Mouse (Mus musculus) intestine, embryonic 14.5 days (tissue): Measurements from ENCODE around the gene Fgd3. TPM values are rescaled to one million over a fixed set of nuclear protein-coding genes. Genes with fewer than 3 reads are reported as not detected.
A peak's percentile ranks its signal among the peaks of the same experiment; 100 is the strongest.

Experiments used
- ATAC-seq: fragments of 200-750 bp; cut with Nextera tagmentation; replicated peaks from 2 replicates; pipeline ENCODE4 v1.8.0; 2017; ENCODE audit warnings: low read depth, moderate number of reproducible peaks, moderate TSS enrichment, moderate library complexity; ENCODE audit not compliant: low FRiP score, low TSS enrichment
- DNase-seq: peaks from one replicate; pipeline ENCODE4 v3.0.0-alpha.2; 2018; ENCODE audit warnings: low spot score
- H3K27ac ChIP-seq: fragments of 300-500 bp; sonication (generic); 2 replicates; pipeline ENCODE4 v1.5.1; 2014; ENCODE audit warnings: low read depth, mild to moderate bottlenecking, control low read depth
- H3K27me3 ChIP-seq: fragments of 300-500 bp; sonication (generic); replicated peaks from 2 replicates; pipeline ENCODE4 v1.6.1; 2014; ENCODE audit warnings: low read length, control low read depth; ENCODE audit not compliant: control insufficient read depth, insufficient read depth
- H3K36me3 ChIP-seq: fragments of 300-500 bp; sonication (generic); 2 replicates; pipeline ENCODE4 v1.6.1; 2014; ENCODE audit warnings: low read length, control low read depth; ENCODE audit not compliant: control insufficient read depth, insufficient read depth
- H3K4me1 ChIP-seq: fragments of 300-500 bp; sonication (generic); replicated peaks from 2 replicates; pipeline ENCODE4 v1.6.1; 2014; ENCODE audit warnings: low read length, control low read depth, mixed read lengths; ENCODE audit not compliant: control insufficient read depth, insufficient read depth
- H3K4me2 ChIP-seq: fragments of 300-500 bp; sonication (generic); 2 replicates; pipeline ENCODE4 v1.6.1; 2014; ENCODE audit warnings: low read length
- H3K4me3 ChIP-seq: fragments of 300-500 bp; sonication (generic); 2 replicates; pipeline ENCODE4 v1.5.1; 2014; ENCODE audit warnings: low read depth, low read length, control low read depth, mixed read lengths
- H3K9ac ChIP-seq: fragments of 300-500 bp; sonication (generic); 2 replicates; pipeline ENCODE4 v1.6.1; 2014; ENCODE audit warnings: mild to moderate bottlenecking, low read length
- H3K9me3 ChIP-seq: fragments of 300-500 bp; sonication (generic); 2 replicates; pipeline ENCODE4 v1.6.1; 2016; ENCODE audit warnings: low read length, control low read depth; ENCODE audit not compliant: control insufficient read depth
- WGBS: fragments of 180-500 bp; shearing (Covaris S2); extraction: QIAGEN DNeasy Blood & Tissue Kit; methylation state at CpG from one replicate; pipeline ENCODE4 v1.1.7; 2014; 5-methylcytosine and 5-hydroxymethylcytosine counted together
- polyA plus RNA-seq: library from polyadenylated mRNA; unstranded; fragments of >200 nt; fragmentation: Nextera tagmentation; extraction: Ambion mirVana; gene quantifications from 2 replicates; pipeline ENCODE4 v1.2.1, GENCODE M21; 2014

The Fgd3 gene
- polyA plus RNA-seq, 1 experiment from 2014 or later = 0.62 TPM

DNA sequence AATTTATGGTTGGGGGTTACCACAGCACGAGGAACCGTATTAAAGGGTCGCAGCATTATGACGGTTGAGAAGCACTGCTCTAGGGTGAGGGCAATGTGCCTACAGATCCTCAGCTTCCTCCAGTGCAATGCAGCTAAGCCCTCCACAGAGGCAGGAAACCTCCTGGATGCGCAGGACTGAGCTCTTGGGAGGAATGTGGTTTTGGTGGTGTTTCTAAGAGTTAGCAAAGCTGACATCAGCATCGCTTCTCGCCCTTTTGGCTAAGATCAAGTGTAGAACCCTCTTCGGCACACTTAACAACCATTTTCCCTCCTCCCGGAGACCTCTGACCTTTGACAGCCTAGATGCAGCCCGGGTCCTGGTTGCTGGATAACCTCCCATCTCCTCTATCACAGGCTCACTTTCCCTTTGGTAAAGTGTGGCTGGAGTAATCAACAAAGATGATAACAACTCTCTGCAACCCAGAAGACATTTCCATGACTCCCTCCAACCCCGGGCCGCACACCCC lies 72.8 kb downstream of the Fgd3 start:
- no peak overlapping the region for H3K27ac ChIP-seq
- ATAC-seq = no peak
- H3K4me2 ChIP-seq = peak overlapping the region; percentile 86
- no peak overlapping the region for H3K9ac ChIP-seq
- H3K27me3 ChIP-seq = peaks cover 23% of the 10 kb centered on the region
- DNase-seq = no peak
- 35% methylated on average over 12 of the region's 12 CpGs for WGBS
- H3K36me3 ChIP-seq = no peaks in the 10 kb centered on the region
- H3K9me3 ChIP-seq = no peaks in the 10 kb centered on the region
- H3K4me3 ChIP-seq = peak overlapping the region; percentile 42
- H3K4me1 ChIP-seq = peaks cover 8% of the 10 kb centered on the region

DNA sequence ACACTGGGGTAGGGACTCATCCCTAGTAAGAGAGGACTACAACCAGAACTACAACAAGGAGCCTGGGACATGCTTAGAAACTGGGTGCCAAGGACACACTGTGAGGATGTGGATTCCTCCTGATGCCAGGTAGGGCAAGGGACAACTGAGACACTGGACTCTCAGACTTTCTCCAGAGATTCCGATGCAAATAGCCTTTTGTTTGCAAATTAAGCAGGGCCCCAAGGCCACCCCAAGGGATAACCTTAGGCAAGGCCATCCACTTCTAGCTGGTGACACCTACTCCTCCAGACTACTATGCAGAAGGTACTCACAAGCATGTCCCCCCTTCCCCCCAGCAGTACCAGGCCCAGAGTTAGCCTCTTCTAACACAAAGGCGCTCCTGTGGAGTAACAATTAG lies 73.5 kb downstream of the Fgd3 start:
- 78% methylated on average over 2 of the region's 2 CpGs for WGBS

DNA sequence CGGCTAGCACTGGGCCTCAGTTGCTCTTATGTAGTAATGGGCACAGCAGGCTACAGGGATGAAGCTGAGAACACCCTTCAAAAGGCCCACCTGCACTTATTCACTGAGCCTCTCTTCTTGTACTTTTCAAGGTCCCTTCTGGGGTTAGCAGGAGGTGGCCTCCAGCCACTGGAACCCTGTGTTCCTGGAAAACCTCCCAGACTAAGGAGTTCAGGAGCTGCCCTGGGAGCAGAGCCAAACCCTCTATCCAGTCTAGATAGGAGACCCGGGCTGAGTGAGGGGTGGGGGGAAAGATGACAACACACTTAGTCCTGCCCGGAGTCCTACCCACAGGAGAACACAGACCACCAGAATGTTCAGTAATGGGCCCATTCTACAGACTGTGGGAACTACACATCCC lies 74.1 kb downstream of the Fgd3 start:
- no peaks in the 10 kb centered on the region for H3K9me3 ChIP-seq
- H3K4me2 ChIP-seq = no peak overlapping the region
- DNase-seq (no peak), ATAC-seq (no peak)
- WGBS = 76% methylated on average over 3 of the region's 3 CpGs
- peaks cover 8% of the 10 kb centered on the region for H3K4me1 ChIP-seq
- H3K36me3 ChIP-seq = no peaks in the 10 kb centered on the region
- peaks cover 23% of the 10 kb centered on the region for H3K27me3 ChIP-seq
- no peak overlapping the region for H3K9ac ChIP-seq
- no peak overlapping the region for H3K4me3 ChIP-seq
- no peak overlapping the region for H3K27ac ChIP-seq

More for the DNA sequence above, 73.5 kb downstream of the Fgd3 start:
- Histone ChIP-seq H3K27ac (no peak overlapping the region), H3K36me3 (no peaks in the 10 kb centered on the region), H3K9ac (no peak overlapping the region), H3K27me3 (peaks cover 23% of the 10 kb centered on the region), H3K4me1 (peaks cover 8% of the 10 kb centered on the region), H3K4me2 (no peak overlapping the region), H3K4me3 (no peak overlapping the region), H3K9me3 (no peaks in the 10 kb centered on the region)
- ATAC-seq (no peak), DNase-seq (no peak)

DNA sequence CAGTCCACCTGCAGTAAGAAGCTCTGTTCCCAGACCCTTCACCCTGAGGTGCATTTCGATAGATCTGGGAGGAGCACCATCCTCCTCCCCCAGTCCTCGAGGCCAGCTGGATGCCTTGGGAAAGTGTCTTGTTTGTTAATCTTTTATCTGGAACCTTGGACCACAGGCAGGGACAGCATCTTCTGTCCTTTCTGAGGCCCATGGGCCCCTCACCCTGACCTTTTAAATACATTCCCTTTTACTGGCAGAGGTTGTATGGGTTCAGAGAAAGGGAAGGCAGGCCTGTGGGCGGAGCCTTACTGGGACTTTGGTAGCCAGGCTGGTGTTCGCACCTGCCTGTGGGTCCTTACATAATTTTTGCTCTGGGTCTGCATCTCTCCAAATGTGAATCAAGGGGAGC lies 74.9 kb downstream of the Fgd3 start:
- peaks cover 8% of the 10 kb centered on the region for H3K4me1 ChIP-seq
- DNase-seq (no peak), ATAC-seq (no peak)
- H3K36me3 ChIP-seq = no peaks in the 10 kb centered on the region
- H3K4me2 ChIP-seq = no peak overlapping the region
- H3K27me3 ChIP-seq = peaks cover 23% of the 10 kb centered on the region
- H3K9ac ChIP-seq = no peak overlapping the region
- WGBS = 55% methylated on average over 4 of the region's 4 CpGs
- no peak overlapping the region for H3K4me3 ChIP-seq
- no peaks in the 10 kb centered on the region for H3K9me3 ChIP-seq
- no peak overlapping the region for H3K27ac ChIP-seq

DNA sequence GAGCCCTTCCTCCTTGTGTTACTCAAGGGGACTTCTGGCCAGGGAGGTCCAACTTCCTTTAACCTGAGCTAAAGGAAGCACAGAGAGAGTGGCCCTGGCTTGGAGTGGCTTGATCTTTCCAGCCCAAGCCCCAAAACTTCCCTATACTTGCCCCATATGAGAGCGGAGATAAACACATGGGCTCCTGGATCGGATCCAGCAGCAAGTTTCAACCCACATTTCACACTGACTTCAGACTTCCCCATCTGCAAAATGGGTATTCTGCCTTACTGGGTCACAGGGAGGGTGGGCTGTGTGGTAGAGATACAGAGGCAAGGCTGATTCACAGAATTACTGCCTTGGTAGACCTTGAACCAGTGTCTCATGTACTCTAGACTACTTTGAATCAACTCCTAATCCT lies 76.6 kb downstream of the Fgd3 start:
- peaks cover 21% of the 10 kb centered on the region for H3K27me3 ChIP-seq
- H3K4me3 ChIP-seq = no peak overlapping the region
- no peak overlapping the region for H3K9ac ChIP-seq
- no peak overlapping the region for H3K4me2 ChIP-seq
- no peak overlapping the region for H3K27ac ChIP-seq
- WGBS = 83% methylated on average over 2 of the region's 2 CpGs
- DNase-seq (no peak), ATAC-seq (no peak)
- no peaks in the 10 kb centered on the region for H3K36me3 ChIP-seq
- H3K9me3 ChIP-seq = no peaks in the 10 kb centered on the region
- H3K4me1 ChIP-seq = peaks cover 8% of the 10 kb centered on the region

DNA sequence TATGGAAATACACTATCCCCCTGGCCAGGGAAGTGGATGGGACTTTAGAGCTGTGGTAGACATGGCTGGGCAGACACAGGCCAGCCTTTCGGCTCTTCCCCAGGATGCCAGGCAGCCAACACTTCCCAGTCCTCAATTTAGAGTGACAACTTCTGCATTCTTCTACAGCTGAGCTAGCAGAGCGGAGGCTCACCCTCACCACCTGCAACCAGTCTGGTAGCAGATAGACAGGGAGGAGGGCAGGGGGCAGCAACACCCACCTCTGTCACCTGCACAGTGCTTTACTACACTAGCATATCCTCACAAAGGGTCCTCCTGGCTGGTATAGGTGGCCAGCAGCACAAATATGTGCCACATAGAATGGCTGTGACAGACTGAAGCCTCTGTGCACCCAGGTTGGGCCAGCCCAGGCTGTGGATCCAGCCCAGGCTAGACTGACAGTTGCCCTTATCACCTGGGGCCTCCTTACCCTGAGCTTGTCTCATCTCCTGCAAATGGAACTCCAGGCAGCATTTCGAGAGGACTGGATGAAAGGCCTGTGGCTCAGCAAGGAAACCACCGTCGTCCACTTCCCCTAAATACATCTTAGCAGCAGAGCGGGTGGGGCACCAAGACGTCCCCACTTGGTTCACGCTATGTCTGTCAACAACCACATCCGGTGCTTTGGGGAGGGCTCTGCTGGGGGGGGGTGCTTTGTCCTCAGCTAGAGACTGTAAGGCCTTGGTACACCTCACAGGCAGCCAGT lies 77.6 kb downstream of the Fgd3 start:
- WGBS = 50% methylated on average over 9 of the region's 9 CpGs
- no peaks in the 10 kb centered on the region for H3K36me3 ChIP-seq

DNA sequence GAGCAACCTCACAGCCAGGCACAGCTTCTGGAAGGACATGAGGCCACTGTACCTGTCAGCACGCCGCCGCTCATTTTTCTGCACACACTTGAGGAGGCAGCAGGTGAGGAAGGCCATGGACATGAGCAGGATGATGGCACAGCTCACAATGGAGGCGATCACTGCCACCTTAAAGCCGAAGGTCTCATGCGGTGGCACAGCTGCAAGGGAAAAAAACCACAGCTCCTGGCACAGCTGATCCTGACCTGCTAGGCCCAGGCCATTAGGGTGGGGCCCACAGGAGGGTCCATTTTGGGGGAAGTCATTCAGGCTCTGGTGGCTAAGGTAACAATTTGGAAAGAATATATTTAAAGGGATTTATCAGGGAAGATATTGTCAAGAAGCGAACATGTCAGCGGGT lies 81.4 kb downstream of the Fgd3 start:
- H3K9ac ChIP-seq = no peak overlapping the region
- H3K4me3 ChIP-seq = no peak overlapping the region
- 96% methylated on average over 8 of the region's 8 CpGs for WGBS
- H3K9me3 ChIP-seq = peaks cover 3% of the 10 kb centered on the region; the same call in 1 of the 2 replicates
- ATAC-seq (no peak), DNase-seq (no peak)
- no peaks in the 10 kb centered on the region for H3K36me3 ChIP-seq
- H3K4me2 ChIP-seq = no peak overlapping the region
- H3K4me1 ChIP-seq = no peaks in the 10 kb centered on the region
- no peak overlapping the region for H3K27ac ChIP-seq
- no peaks in the 10 kb centered on the region for H3K27me3 ChIP-seq

More for the DNA sequence above, 77.6 kb downstream of the Fgd3 start:
- H3K4me1 ChIP-seq = peaks cover 4% of the 10 kb centered on the region
- DNase-seq = no peak
- ATAC-seq = no peak
- no peak overlapping the region for H3K27ac ChIP-seq
- H3K4me3 ChIP-seq = no peak overlapping the region
- H3K9me3 ChIP-seq = no peaks in the 10 kb centered on the region
- H3K27me3 ChIP-seq = peaks cover 13% of the 10 kb centered on the region
- no peak overlapping the region for H3K4me2 ChIP-seq
- H3K9ac ChIP-seq = no peak overlapping the region

DNA sequence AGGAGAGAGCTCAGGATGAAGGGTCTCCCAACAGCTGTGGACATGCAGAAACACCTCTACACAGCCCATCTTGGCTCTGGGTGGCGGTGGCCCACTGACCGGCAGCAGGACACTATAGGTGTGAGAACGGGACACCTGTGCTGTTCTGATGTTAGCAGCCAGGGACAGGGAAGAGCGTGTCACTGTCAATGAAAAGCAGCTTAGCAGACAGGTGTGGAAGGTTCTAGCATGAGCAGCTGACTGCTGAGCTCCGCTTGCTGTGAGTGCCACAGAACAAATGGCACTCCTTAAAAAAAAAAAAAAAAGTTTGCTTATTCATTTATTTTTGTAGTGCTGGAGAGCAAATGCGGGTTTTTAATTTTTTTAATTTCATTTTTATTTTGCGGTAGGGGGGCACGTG lies 82.5 kb downstream of the Fgd3 start:
- no peaks in the 10 kb centered on the region for H3K4me1 ChIP-seq
- 92% methylated on average over 8 of the region's 8 CpGs for WGBS
- no peak overlapping the region for H3K27ac ChIP-seq
- no peaks in the 10 kb centered on the region for H3K27me3 ChIP-seq
- DNase-seq (no peak), ATAC-seq (no peak)
- H3K4me2 ChIP-seq = no peak overlapping the region
- H3K4me3 ChIP-seq = no peak overlapping the region
- H3K9me3 ChIP-seq = peaks cover 3% of the 10 kb centered on the region; the same call in 1 of the 2 replicates
- no peak overlapping the region for H3K9ac ChIP-seq
- no peaks in the 10 kb centered on the region for H3K36me3 ChIP-seq

DNA sequence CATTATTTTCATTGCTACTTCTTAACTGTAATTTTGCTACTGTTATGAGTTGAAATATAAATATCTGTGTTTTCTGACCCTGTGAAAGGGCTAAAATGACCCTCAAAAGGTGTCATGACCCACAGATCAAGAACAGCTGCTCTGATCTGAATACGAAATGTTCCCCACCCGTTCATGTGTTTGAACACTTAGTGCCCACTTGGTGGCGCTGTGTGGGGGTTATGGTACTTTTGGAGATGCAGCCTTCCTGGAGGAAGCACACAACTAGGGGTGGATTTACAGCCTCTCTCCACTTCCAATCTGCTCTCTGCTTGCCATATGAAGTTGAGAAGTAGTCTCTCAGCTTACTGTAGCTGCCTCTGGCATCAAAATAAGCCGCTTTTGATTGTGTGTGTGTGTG lies 85.4 kb downstream of the Fgd3 start:
- DNase-seq (no peak), ATAC-seq (no peak)
- Histone ChIP-seq H3K4me3 (no peak overlapping the region), H3K4me1 (no peaks in the 10 kb centered on the region), H3K4me2 (no peak overlapping the region), H3K36me3 (no peaks in the 10 kb centered on the region), H3K27ac (no peak overlapping the region), H3K9me3 (peaks cover 3% of the 10 kb centered on the region; the same call in 1 of the 2 replicates), H3K27me3 (no peaks in the 10 kb centered on the region), H3K9ac (no peak overlapping the region)
- WGBS = 91% methylated on average over 4 of the region's 4 CpGs
